In genomic region chr3:133846301-133846700, GRCm38 (mm10) we compare ENCODE assay signal across 31 mouse cellular contexts.
"Had no signal": no experiment of that assay in that cellular context is flagged by ENCODE, and none has a peak within 500 bp of the region (broad histone marks: within the 10 kb centered on the region; RNA-seq: fewer than 3 reads in every experiment).

No protein-coding gene starts in this region.

- H3K4me1 ChIP-seq: heart, embryonic 12.5 days; heart, embryonic 13.5 days; heart, embryonic 15.5 days; hindbrain, embryonic 10.5 days; hindbrain, embryonic 12.5 days; hindbrain, embryonic 13.5 days; hindbrain, embryonic 15.5 days; intestine, embryonic 15.5 days; kidney, embryonic 15.5 days had no signal

- H3K4me3 ChIP-seq: heart, embryonic 12.5 days; heart, embryonic 13.5 days; heart, embryonic 15.5 days; hindbrain, embryonic 10.5 days; hindbrain, embryonic 12.5 days; hindbrain, embryonic 13.5 days; hindbrain, embryonic 15.5 days; intestine, embryonic 15.5 days; kidney, embryonic 15.5 days; layer of hippocampus, adult 2 months; left cerebral cortex, adult 2 months had no signal

- H3K36me3 ChIP-seq: heart, embryonic 12.5 days; heart, embryonic 13.5 days; heart, embryonic 15.5 days; hindbrain, embryonic 10.5 days; hindbrain, embryonic 12.5 days; hindbrain, embryonic 13.5 days; hindbrain, embryonic 15.5 days; intestine, embryonic 15.5 days; kidney, embryonic 15.5 days had no signal

- H3K9me3 ChIP-seq: heart, embryonic 12.5 days; heart, embryonic 13.5 days; heart, embryonic 15.5 days; hindbrain, embryonic 10.5 days; hindbrain, embryonic 12.5 days; hindbrain, embryonic 13.5 days; hindbrain, embryonic 15.5 days; intestine, embryonic 15.5 days; kidney, embryonic 15.5 days had no signal

- DNase-seq: heart, postnatal 10 days; heart, postnatal 14 days; heart, postnatal 36 days; heart, postnatal 4 days; kidney, adult 11 months; kidney, adult 18-20 months; kidney, adult 2 months; kidney, adult 8-10 months; kidney, adult 9 months; kidney, postnatal 10 days; kidney, postnatal 14 days; kidney, postnatal 25 days; kidney, postnatal 36 days; kidney, postnatal 4 days; layer of hippocampus, adult 9-11 months; layer of hippocampus, postnatal 36 days had no signal

- H3K27me3 ChIP-seq: heart, embryonic 12.5 days; heart, embryonic 13.5 days; heart, embryonic 15.5 days; hindbrain, embryonic 12.5 days; hindbrain, embryonic 13.5 days; hindbrain, embryonic 15.5 days; intestine, embryonic 15.5 days; kidney, embryonic 15.5 days had no signal

- H3K9ac ChIP-seq: heart, embryonic 12.5 days; heart, embryonic 13.5 days; heart, embryonic 15.5 days; hindbrain, embryonic 12.5 days; hindbrain, embryonic 13.5 days; hindbrain, embryonic 14.5 days; hindbrain, embryonic 15.5 days; intestine, embryonic 15.5 days; kidney, embryonic 15.5 days had no signal

- H3K27ac ChIP-seq: heart, embryonic 13.5 days; heart, embryonic 15.5 days; hindbrain, embryonic 10.5 days; hindbrain, embryonic 12.5 days; hindbrain, embryonic 13.5 days; hindbrain, embryonic 14.5 days; hindbrain, embryonic 15.5 days; hindbrain, postnatal 0 days; intestine, embryonic 15.5 days; kidney, embryonic 15.5 days; kidney, postnatal 0 days; layer of hippocampus, adult 2 months; left cerebral cortex, adult 2 months had no signal

- H3K4me2 ChIP-seq: heart, embryonic 11.5 days; heart, embryonic 12.5 days; heart, embryonic 13.5 days; heart, embryonic 15.5 days; hindbrain, embryonic 12.5 days; hindbrain, embryonic 13.5 days; hindbrain, embryonic 14.5 days; hindbrain, embryonic 15.5 days; intestine, embryonic 15.5 days; kidney, embryonic 15.5 days had no signal
